Mouse (Mus musculus): Measurements from ENCODE around the gene Matn4.

- no peak for TF ChIP-seq CTCF (IDR thresholded peaks at IDR 0.05)
- no peak for TF ChIP-seq POLR2A (IDR thresholded peaks at IDR 0.05; ENCODE audit: insufficient read depth, low read depth, low read length)
Observed at GRCm38 (mm10) chr2:164444701-164445100, 39.7 kb upstream of the Matn4 start.

Data from heart, adult 2 months (tissue).